Mouse (Mus musculus) yolk sac, embryonic 10.5 days (tissue): ENCODE results near the gene Vps11.
A peak's percentile ranks its signal among the peaks of the same experiment; 100 is the strongest.
"Not testable (repeated sequence)": the region's sequence is repeated elsewhere in the genome, so short reads cannot be mapped to it uniquely, and the experiment has no call there.

ENCODE experiments used
- DNase-seq: peaks from one replicate; pipeline ENCODE4 v3.0.0-alpha.2; 2017; ENCODE audit warnings: low spot score

Vps11 gene

GRCm38 (mm10) chr9:44376141-44376540 is 14.7 kb upstream of the Vps11 start:
- DNase-seq: no peak

- DNase-seq: no peak
These were observed 11.9 kb upstream of the Vps11 start for GRCm38 (mm10) chr9:44373386-44373785.

- no peak for DNase-seq
These were observed 3.0 kb upstream of the Vps11 start for GRCm38 (mm10) chr9:44364480-44364879.

GRCm38 (mm10) chr9:44361931-44362330 is 461 bp upstream of the Vps11 start:
- not testable (repeated sequence) for DNase-seq

DNA sequence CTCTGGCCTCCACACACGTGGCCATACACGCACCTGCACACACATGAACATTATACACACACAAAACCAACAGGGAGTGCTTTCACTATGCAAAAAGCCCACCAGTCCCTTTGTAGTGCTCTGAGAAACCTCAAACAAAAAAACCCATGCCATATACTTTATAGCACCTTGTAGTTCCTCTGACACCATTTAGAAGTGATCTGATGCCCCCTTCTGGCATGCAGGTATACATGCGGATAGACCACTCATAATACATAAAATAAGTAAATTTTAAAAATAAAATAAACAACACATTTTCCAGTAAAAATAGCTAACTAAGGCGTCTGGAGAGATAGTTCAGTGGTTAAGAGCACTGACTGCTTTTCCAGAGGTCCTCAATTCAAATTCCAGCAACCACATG is 4.3 kb downstream of the Vps11 start:
- no peak for DNase-seq

DNA sequence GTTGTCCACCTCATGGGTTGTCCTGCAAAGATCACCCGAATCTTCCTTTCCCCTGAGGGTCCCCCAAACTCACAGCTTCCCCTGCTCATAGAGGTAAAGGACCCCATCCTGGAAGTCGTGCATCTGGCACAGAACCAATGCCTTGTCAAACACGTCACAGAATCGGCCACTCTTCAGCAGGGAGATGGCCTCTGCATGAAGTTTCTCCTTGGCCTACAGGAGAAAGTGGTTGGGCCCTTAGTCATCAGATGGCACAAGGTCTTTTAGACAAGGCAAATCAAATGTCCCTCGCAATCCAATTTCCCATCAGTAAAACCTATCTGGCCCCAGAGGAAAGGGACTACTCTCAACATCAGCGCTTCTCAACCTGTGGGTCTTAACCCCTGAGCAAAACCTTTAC is 8.3 kb downstream of the Vps11 start:
- DNase-seq: no peak

GRCm38 (mm10) chr9:44352337-44352736 is 9.1 kb downstream of the Vps11 start:
- DNase-seq: no peak

GRCm38 (mm10) chr9:44351396-44351795 is 10.1 kb downstream of the Vps11 start:
- DNase-seq: no peak

DNA sequence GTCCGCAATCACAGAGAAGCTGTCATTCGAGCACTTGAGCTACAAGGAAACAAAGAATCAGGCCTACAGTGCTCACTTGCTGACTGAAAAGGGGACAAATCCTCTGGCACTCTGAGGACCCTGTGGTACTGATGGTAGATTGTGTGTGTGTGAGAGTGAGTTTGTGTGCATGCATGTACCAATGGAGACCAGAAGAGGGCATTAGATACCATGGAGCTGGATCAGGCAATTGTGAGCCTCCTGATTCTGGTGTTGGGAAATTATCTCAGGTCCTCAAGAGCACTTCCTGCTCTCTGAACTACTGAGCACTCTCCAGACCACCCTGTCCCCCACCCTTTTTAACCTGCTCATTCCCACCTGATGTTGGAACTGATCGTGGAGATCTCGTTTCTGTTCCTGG is 12.9 kb downstream of the Vps11 start:
- no peak for DNase-seq

- DNase-seq: no peak
These were observed 13.8 kb downstream of the Vps11 start for GRCm38 (mm10) chr9:44347621-44348020.

- DNase-seq: peak; percentile 51
These were observed 14.3 kb downstream of the Vps11 start for GRCm38 (mm10) chr9:44347166-44347565.

- no peak for DNase-seq
These were observed 15.7 kb downstream of the Vps11 start for GRCm38 (mm10) chr9:44345570-44346433.

- peak; percentile 98 for DNase-seq
These were observed 17.6 kb downstream of the Vps11 start, which contains the start of gene Hmbs for GRCm38 (mm10) chr9:44343781-44344421. Gene Hmbs, minus strand, starts transcription at chr9:44344228.

GRCm38 (mm10) chr9:44343290-44343689 is 18.2 kb downstream of the Vps11 start:
- DNase-seq: no peak

- DNase-seq: no peak
These were observed 18.9 kb downstream of the Vps11 start for GRCm38 (mm10) chr9:44342605-44343004.

GRCm38 (mm10) chr9:44342173-44342572 is 19.3 kb downstream of the Vps11 start:
- peak; percentile 41 for DNase-seq

DNA sequence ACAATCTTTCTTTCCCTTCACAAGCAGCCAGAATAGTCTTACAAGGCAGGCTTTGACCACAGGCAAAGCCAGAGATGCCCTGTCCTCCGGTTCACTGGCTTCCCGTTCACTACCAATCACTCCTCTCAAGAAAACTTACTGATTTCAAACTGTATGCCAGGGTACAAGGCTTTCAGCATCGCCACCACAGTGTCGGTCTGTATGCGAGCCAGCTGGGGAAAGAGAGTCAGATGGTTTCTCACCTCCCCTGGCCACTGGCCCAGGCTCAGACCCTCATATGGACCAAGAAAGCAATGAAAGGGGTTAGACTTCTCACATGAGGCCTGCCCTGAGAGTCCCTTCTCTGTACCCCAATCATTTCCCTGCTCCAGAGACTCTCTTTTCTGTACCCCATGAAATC is 20.0 kb downstream of the Vps11 start:
- no peak for DNase-seq

GRCm38 (mm10) chr9:44338574-44338973 is 22.9 kb downstream of the Vps11 start:
- no peak for DNase-seq

GRCm38 (mm10) chr9:44337436-44338169 is 23.9 kb downstream of the Vps11 start:
- DNase-seq: no peak

DNA sequence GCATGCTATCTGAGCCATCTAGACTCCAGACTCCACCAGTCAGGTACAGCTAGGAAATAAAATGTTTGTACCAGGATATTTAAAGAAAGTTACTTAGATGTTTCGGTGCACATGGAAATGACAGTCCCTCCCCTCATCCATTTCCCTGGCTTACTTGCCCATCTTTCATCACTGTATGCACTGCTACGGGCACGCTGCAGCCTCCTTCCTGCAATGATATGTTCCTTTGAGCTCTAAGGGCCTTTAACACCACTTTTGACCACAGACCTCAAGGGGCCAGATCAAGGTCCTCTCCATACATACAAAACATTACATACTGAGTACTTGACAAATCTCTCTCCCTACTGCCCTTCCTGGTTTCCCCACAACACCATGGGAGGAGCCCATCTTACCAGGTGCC is 24.5 kb downstream of the Vps11 start:
- peak; percentile 18 for DNase-seq

DNA sequence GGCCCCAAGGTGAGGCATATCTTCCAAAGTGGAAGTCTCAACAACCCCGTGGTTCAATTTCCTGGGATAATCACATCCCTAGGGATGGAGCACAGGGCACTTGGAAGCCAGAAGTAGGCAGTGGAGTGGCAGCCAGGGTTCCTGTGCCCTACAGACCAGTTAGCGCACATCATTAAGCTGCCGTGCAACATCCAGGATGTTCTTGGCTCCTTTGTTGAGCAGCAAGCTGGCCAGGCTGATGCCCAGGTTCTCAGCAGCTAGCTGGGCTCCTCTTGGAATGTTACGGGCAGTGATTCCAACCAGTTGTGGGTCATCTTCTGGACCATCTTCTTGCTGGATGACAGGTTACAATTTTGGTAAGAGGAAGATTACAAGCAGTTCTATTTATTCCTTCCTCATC is 25.0 kb downstream of the Vps11 start:
- DNase-seq: not testable (repeated sequence)

DNA sequence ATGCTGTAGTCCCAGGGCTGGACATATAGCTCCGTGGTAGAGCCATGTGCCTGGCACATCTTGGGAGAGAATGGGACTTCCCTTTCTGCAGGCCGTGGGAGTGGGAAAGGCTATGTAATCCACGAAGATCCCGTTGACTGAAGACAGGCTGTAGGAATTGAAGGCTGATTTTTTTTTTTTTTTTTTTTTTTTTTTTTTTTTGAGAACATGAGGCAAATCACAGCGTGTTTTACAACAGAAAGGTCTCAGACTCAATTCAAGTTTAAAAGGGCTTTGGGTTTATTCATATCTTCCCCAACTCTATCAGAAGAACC is 25.4 kb downstream of the Vps11 start:
- DNase-seq: no peak
